Mouse (Mus musculus) heart, embryonic 12.5 days (tissue): ENCODE data around the gene Ubash3b. TPM values are rescaled to one million over a fixed set of nuclear protein-coding genes. Genes with fewer than 3 reads are reported as not detected.
A peak's percentile ranks its signal among the peaks of the same experiment; 100 is the strongest.

Source experiments
- ATAC-seq: fragments of 200-750 bp; cut with Nextera tagmentation; 2 replicates; pipeline ENCODE4 v1.8.0; 2017; ENCODE audit warnings: moderate TSS enrichment, moderate library complexity; ENCODE audit not compliant: insufficient number of reproducible peaks, low FRiP score
- H3K27ac ChIP-seq: fragments of 300-500 bp; sonication (generic); 2 replicates; pipeline ENCODE4 v1.5.1; 2016; ENCODE audit warnings: mild to moderate bottlenecking, moderate library complexity; ENCODE audit not compliant: poor library complexity, severe bottlenecking
- H3K27me3 ChIP-seq: fragments of 300-500 bp; sonication (generic); replicated peaks from 2 replicates; pipeline ENCODE4 v1.6.1; 2016; ENCODE audit warnings: mild to moderate bottlenecking, moderate library complexity
- H3K36me3 ChIP-seq: fragments of 300-500 bp; sonication (generic); 2 replicates; pipeline ENCODE4 v1.6.1; 2016; ENCODE audit warnings: mild to moderate bottlenecking, moderate library complexity
- H3K4me1 ChIP-seq: fragments of 300-500 bp; sonication (generic); replicated peaks from 2 replicates; pipeline ENCODE4 v1.6.1; 2016; ENCODE audit warnings: mild to moderate bottlenecking
- H3K4me2 ChIP-seq: fragments of 300-500 bp; sonication (generic); 2 replicates; pipeline ENCODE4 v1.6.1; 2016; ENCODE audit warnings: mild to moderate bottlenecking, moderate library complexity
- H3K4me3 ChIP-seq: fragments of 300-500 bp; sonication (generic); 2 replicates; pipeline ENCODE4 v1.5.1; 2016; ENCODE audit warnings: mild to moderate bottlenecking
- H3K9ac ChIP-seq: fragments of 300-500 bp; sonication (generic); 2 replicates; pipeline ENCODE4 v1.6.1; 2016; ENCODE audit warnings: mild to moderate bottlenecking, moderate library complexity
- H3K9me3 ChIP-seq: fragments of 300-500 bp; sonication (generic); replicated peaks from 2 replicates; pipeline ENCODE4 v1.6.1; 2016; ENCODE audit warnings: mild to moderate bottlenecking, moderate library complexity
- WGBS: fragments of 180-500 bp; shearing (Covaris S2); methylation state at CpG from one replicate; pipeline ENCODE4 v1.1.7; 2016; 5-methylcytosine and 5-hydroxymethylcytosine counted together
- polyA plus RNA-seq: library from polyadenylated mRNA; unstranded; fragments of >200 nt; fragmentation: Nextera tagmentation; extraction: Ambion mirVana; gene quantifications from 2 replicates; pipeline ENCODE4 v1.2.1, GENCODE M21; 2016

The Ubash3b gene
- polyA plus RNA-seq, 1 experiment from 2014 or later = 13.3 TPM

DNA sequence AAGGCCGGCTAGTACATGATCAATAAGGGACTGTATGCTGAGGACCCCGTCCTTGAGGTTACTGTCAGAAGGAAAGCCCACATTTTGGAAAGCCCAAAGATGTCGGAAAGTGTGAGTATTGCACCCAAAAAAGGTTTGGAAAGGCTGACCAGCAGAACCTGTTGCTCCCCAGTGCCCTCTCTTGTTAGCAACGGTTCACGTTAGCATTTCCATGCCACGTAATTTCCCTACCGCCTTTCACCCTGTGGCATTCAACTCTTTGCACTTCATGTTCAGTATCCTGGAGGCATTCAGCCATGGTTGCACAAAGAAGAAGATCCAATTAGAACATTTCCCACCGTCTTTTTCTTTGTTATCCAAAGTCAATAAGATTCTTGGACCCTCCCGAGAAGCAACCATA, 47.1 kb downstream of the Ubash3b start:
- Histone ChIP-seq H3K27me3 (no peaks in the 10 kb centered on the region), H3K36me3 (no peaks in the 10 kb centered on the region), H3K4me1 (peaks cover 33% of the 10 kb centered on the region), H3K9me3 (no peaks in the 10 kb centered on the region), H3K4me2 (no peak overlapping the region), H3K27ac (no peak overlapping the region), H3K9ac (no peak overlapping the region), H3K4me3 (no peak overlapping the region)
- no peak for ATAC-seq
- WGBS = 92% methylated on average over 9 of the region's 9 CpGs

DNA sequence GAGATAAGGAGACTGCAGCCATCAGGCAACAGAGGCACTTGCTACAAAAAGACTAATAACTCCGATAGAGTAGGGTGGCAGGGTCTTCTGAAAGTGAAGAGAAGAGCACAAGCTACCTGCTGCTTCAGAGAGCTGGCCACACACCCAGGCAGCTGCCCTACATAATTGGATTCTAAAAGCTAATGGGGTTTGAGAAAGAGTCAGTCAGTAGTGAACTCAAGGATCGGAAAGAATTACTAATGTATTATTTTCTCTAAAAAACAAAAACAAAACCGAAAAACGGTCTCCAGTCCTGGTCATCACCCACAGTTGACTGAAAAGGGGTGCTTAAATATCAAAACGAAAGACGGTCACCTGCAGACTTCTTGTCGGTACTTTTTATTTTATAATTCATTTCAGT, 51.7 kb downstream of the Ubash3b start:
- 74% methylated on average over 7 of the region's 7 CpGs for WGBS
- Histone ChIP-seq H3K9me3 (no peaks in the 10 kb centered on the region), H3K4me1 (peaks cover 57% of the 10 kb centered on the region), H3K27ac (peak overlapping the region; percentile 22; the same call in 1 of the 2 replicates), H3K27me3 (no peaks in the 10 kb centered on the region), H3K9ac (no peak overlapping the region), H3K4me3 (no peak overlapping the region), H3K4me2 (no peak overlapping the region), H3K36me3 (no peaks in the 10 kb centered on the region)
- ATAC-seq = no peak

DNA sequence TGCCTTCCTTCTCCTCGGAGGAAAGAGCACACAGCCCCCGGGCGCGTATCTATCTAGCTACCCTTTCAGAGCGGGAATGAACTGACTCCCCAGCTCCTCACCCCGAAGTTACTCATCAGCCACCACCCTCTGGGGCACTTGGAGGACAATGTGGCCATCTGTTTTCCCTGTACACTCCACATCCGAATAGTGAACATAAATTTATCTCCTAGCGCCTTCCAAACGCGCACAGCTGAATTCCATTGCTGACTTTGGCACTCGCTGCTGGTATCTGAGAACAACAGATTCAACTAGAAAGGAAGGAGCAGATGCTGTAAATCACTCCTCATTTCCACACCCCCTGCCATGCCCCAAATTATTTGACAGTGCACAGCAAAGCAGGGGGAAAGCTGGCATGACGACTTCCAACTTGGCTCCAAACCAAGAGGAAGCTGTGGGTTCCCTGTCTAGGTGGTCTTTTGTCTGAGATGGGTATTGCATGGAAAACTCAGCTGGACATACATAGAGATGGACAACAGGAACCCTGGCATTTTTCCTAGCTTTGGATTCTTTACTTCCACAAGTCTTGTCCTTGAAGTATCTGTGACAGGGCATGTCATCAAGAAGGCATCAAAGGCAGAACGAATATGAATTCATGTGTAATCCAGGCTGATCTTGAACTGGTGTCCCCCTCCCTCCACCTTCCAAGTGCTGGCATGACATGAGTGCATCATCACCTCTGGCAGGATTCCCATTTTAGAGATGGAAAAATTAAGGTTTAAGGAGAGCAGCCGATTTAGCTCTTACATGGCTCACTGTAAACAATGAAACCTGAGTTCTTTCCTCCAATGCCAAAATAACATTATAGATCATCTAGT, 52.9 kb downstream of the Ubash3b start:
- no peaks in the 10 kb centered on the region for H3K9me3 ChIP-seq
- H3K36me3 ChIP-seq = no peaks in the 10 kb centered on the region
- H3K4me3 ChIP-seq = no peak overlapping the region
- no peaks in the 10 kb centered on the region for H3K27me3 ChIP-seq
- H3K4me1 ChIP-seq = peaks cover 60% of the 10 kb centered on the region
- H3K27ac ChIP-seq = peak overlapping the region; percentile 50
- 33% methylated on average over 14 of the region's 14 CpGs for WGBS
- peak overlapping the region; percentile 43 for H3K4me2 ChIP-seq
- no peak overlapping the region for H3K9ac ChIP-seq
- ATAC-seq = peak; percentile 63

DNA sequence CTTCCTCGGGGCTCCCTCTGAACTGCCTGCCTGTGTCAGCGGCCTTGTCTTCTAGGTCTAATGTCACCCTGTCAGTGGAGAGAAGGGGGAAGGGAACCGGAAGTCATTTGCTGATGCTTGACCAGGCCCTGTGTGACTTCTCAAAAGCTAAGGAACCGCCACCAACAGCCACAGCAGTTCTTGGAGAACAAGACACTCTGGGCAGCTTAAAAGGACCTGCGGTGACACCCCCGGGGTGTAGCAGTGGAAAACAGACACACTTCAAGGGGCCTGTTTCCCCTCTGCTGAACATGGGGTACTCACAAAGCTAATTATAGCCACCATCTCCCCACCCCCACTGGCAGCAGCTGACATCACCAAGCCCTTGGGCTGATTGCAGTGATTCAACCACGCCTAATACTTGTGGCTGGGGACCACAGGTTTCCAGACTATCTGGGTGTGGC, 56.3 kb downstream of the Ubash3b start:
- Histone ChIP-seq H3K4me3 (no peak overlapping the region), H3K9me3 (no peaks in the 10 kb centered on the region), H3K4me1 (peaks cover 72% of the 10 kb centered on the region), H3K36me3 (no peaks in the 10 kb centered on the region), H3K4me2 (peak overlapping the region; percentile 22), H3K27me3 (no peaks in the 10 kb centered on the region), H3K9ac (peak overlapping the region; percentile 32; the same call in 1 of the 2 replicates), H3K27ac (peak overlapping the region; percentile 88)
- peak; percentile 48; the same call in 1 of the 2 replicates for ATAC-seq
- WGBS = 17% methylated on average over 7 of the region's 7 CpGs

DNA sequence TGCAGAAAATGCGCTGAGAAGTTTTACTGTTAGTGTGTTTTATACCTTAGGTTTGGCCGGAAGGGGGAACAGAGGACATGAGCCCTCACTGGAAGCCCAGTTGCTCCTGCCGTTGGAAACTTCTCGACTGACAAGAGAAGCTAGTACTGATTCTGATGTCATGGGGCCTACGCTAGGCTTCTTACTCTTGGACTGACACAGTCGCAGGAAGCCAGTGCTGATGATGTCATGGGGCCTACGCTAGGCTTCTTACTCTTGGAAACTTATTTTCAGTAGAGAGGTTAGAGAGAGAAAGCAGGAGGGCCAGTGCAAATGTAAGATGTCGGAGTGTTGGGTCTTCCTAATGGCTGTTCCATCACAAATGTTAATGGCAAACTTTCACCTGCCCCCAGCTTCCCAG, 57.8 kb downstream of the Ubash3b start:
- H3K9me3 ChIP-seq = no peaks in the 10 kb centered on the region
- no peaks in the 10 kb centered on the region for H3K27me3 ChIP-seq
- peaks cover 63% of the 10 kb centered on the region for H3K4me1 ChIP-seq
- 89% methylated on average over 8 of the region's 8 CpGs for WGBS
- H3K27ac ChIP-seq = no peak overlapping the region
- H3K36me3 ChIP-seq = no peaks in the 10 kb centered on the region
- H3K4me2 ChIP-seq = no peak overlapping the region
- no peak for ATAC-seq
- no peak overlapping the region for H3K9ac ChIP-seq
- H3K4me3 ChIP-seq = no peak overlapping the region

DNA sequence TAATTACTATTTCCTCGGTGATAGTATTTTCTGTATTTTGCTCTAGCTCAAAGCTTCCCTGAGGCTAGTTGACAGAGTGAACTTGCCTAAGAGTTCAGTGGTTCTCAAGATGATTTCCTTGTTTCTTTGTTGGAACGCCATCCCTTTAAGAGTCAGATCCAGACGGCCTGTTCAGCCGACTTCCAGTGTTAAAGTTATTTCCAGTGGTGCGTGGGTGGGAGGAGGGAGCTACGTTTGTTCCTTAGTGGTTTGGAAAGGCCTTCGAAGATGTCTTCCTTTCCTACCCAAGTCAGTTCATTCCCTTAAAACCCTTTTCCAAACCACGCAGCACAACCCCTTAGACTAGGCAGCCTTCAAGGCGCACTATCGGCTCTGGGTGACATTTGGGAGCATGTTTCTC, 58.9 kb downstream of the Ubash3b start:
- H3K27me3 ChIP-seq = no peaks in the 10 kb centered on the region
- ATAC-seq = no peak
- no peaks in the 10 kb centered on the region for H3K36me3 ChIP-seq
- WGBS = 56% methylated on average over 10 of the region's 10 CpGs
- H3K4me3 ChIP-seq = no peak overlapping the region
- H3K27ac ChIP-seq = peak overlapping the region; percentile 31; the same call in 1 of the 2 replicates
- H3K9me3 ChIP-seq = no peaks in the 10 kb centered on the region
- H3K9ac ChIP-seq = no peak overlapping the region
- no peak overlapping the region for H3K4me2 ChIP-seq
- H3K4me1 ChIP-seq = peaks cover 56% of the 10 kb centered on the region

DNA sequence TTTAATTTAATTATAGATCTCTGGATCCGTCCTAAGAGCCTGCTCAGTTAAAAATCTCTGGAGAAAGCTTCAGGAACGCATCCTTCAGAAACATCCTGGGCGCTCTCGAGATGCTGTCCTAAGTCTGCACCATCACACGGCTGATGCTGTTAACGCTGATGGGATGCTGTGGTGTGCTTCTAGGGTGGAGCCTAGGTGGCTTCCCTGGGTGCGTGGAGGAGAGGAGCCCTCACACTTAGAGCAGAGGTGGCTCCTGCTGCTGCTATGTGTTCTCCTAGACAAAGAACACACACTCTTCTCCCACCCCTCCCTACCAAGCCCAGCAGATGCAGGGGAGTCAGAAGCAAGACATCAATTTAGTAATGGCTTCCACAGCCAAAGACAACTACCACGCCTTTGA, 61.6 kb downstream of the Ubash3b start:
- Histone ChIP-seq H3K27me3 (no peaks in the 10 kb centered on the region), H3K9ac (no peak overlapping the region), H3K4me1 (peaks cover 44% of the 10 kb centered on the region), H3K27ac (no peak overlapping the region), H3K36me3 (no peaks in the 10 kb centered on the region), H3K4me2 (no peak overlapping the region), H3K4me3 (no peak overlapping the region), H3K9me3 (no peaks in the 10 kb centered on the region)
- no peak for ATAC-seq
- 78% methylated on average over 8 of the region's 8 CpGs for WGBS

DNA sequence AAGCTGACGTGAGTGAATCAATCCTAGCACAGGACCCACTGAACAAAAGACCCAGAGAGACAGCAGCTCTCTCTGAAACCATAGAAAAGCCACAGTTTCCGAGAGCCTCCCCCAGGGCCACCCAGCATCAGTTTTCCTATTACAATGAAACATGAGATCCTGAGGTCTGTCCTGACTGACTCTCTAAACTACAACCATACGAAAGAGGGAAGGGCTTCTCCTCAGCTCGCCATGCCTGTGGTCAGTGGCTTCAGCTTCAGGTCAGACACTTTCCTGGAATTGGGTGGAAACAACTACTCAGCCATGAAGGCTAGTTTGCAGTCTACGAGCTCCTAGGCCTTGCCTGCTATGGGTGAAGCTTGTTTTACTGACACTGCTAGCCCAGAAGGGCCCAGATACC, 62.4 kb downstream of the Ubash3b start:
- Histone ChIP-seq H3K9ac (no peak overlapping the region), H3K4me1 (peaks cover 38% of the 10 kb centered on the region), H3K4me2 (no peak overlapping the region), H3K27ac (no peak overlapping the region), H3K36me3 (no peaks in the 10 kb centered on the region), H3K4me3 (no peak overlapping the region), H3K27me3 (no peaks in the 10 kb centered on the region), H3K9me3 (0 out of 2 replicates have a peak, but pooled peaks cover 4% of the 10 kb centered on the region)
- ATAC-seq = no peak
- 71% methylated on average over 5 of the region's 5 CpGs for WGBS

DNA sequence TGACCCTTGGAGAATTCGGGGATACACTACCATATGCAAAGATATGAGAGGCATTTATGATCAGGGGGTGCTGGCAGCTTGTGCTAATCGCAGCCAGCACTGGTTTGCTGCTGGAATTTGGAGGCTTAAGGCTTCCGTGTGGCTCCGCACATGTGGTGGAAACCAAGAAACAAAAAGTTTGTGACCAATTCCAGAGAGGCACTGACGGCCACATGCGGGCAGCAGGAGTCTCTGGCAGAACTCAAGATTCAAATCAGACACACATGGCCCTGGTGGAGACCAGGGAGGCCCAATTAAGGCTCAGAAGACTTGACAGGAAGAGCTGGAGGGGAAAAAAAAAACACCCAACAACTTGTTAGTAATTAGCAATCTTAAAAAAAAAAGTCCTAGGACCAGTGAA, 63.4 kb downstream of the Ubash3b start:
- WGBS = 72% methylated on average over 6 of the region's 6 CpGs
- Histone ChIP-seq H3K27me3 (no peaks in the 10 kb centered on the region), H3K27ac (no peak overlapping the region), H3K9ac (no peak overlapping the region), H3K9me3 (0 out of 2 replicates have a peak, but pooled peaks cover 4% of the 10 kb centered on the region), H3K36me3 (no peaks in the 10 kb centered on the region), H3K4me3 (no peak overlapping the region), H3K4me1 (peaks cover 28% of the 10 kb centered on the region), H3K4me2 (no peak overlapping the region)
- ATAC-seq = no peak

DNA sequence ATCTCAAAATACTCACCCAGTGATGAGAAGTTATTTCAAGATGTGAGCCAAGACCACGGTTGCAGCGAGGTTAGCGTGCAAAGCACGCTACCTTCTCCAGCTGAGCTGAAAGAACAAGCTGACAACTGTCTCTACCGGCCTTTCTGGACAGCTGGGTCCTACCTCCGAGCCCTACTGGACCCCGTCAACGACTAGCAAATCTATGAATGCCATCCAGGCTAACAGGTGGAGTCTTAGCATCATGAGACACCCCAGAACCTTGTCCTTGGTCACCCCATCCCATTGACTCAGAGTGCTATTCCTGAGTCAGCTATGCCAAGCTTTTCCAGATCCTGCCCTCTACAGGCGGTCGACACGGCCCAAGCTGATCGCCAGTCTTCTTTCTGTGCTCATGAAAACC, 69.5 kb downstream of the Ubash3b start:
- Histone ChIP-seq H3K27me3 (no peaks in the 10 kb centered on the region), H3K4me1 (peaks cover 30% of the 10 kb centered on the region), H3K27ac (no peak overlapping the region), H3K36me3 (no peaks in the 10 kb centered on the region), H3K9me3 (0 out of 2 replicates have a peak, but pooled peaks cover 4% of the 10 kb centered on the region), H3K4me3 (no peak overlapping the region), H3K4me2 (no peak overlapping the region), H3K9ac (no peak overlapping the region)
- no peak for ATAC-seq
- 86% methylated on average over 12 of the region's 12 CpGs for WGBS

DNA sequence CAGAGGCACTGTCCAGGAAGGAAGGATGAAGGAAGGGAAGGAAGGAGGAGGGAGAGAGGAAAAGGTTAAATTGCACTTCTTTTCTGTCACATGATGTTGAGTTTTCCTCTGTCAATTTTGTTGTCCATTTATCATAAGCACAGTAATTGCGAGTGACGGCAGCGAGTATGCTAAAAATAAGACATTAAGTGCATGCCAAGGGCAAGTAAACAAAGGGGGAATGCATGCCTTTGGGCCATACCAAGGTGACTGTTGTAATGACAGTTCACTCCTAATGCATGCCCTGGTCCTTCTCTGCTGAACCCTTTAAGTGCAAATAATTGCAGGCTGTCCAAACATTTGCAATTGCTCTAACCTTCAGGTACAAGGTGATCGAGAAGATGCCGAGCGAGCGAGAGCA, 70.3 kb downstream of the Ubash3b start:
- Histone ChIP-seq H3K4me3 (no peak overlapping the region), H3K27me3 (no peaks in the 10 kb centered on the region), H3K4me1 (peaks cover 25% of the 10 kb centered on the region), H3K9me3 (0 out of 2 replicates have a peak, but pooled peaks cover 4% of the 10 kb centered on the region), H3K36me3 (no peaks in the 10 kb centered on the region), H3K9ac (no peak overlapping the region), H3K27ac (peak overlapping the region; percentile 31), H3K4me2 (no peak overlapping the region)
- 56% methylated on average over 7 of the region's 7 CpGs for WGBS
- ATAC-seq = no peak
